Mouse (Mus musculus): Measurements from ENCODE around the gene Dip2a. TPM values are rescaled to one million over a fixed set of nuclear protein-coding genes. Genes with fewer than 3 reads are reported as not detected.

Gene Dip2a
- polyA plus RNA-seq, 1 experiment from 2014 or later, result 9.3 TPM

- DNase-seq, result no peak
- Histone ChIP-seq H3K36me3 (ENCODE audit: control insufficient read depth, insufficient read depth, low read length) (peaks cover 51% of the 10 kb centered on the region), H3K27me3 (ENCODE audit: control insufficient read depth, insufficient read depth, low read length) (no peaks in the 10 kb centered on the region), H3K27ac (replicated peaks; ENCODE audit: low read depth, low read length) (no peak overlapping the region), H3K4me3 (replicated peaks; ENCODE audit: low read depth, low read length) (no peak overlapping the region), H3K9ac (replicated peaks; ENCODE audit: low read length) (no peak overlapping the region), H3K9me3 (ENCODE audit: control insufficient read depth, low read length) (no peaks in the 10 kb centered on the region), H3K4me2 (ENCODE audit: low read length) (no peak overlapping the region), H3K4me1 (ENCODE audit: control insufficient read depth, insufficient read depth, low read length) (no peaks in the 10 kb centered on the region)
- no peak for ATAC-seq (ENCODE audit: low FRiP score, low TSS enrichment)
- WGBS, result 96% methylated on average over 8 of the region's 8 CpGs
These were observed 12.3 kb upstream of the Dip2a start for GRCm38 (mm10) chr10:76357286-76357875.

GRCm38 (mm10) chr10:76354974-76355373, 9.9 kb upstream of the Dip2a start:
- H3K4me2 ChIP-seq (ENCODE audit: low read length), result no peak overlapping the region
- H3K9me3 ChIP-seq (ENCODE audit: control insufficient read depth, low read length), result no peaks in the 10 kb centered on the region
- no peaks in the 10 kb centered on the region for H3K4me1 ChIP-seq (ENCODE audit: control insufficient read depth, insufficient read depth, low read length)
- no peak overlapping the region for H3K9ac ChIP-seq (replicated peaks; ENCODE audit: low read length)
- no peak overlapping the region for H3K4me3 ChIP-seq (replicated peaks; ENCODE audit: low read depth, low read length)
- WGBS, result 94% methylated on average over 12 of the region's 12 CpGs
- peaks cover 72% of the 10 kb centered on the region for H3K36me3 ChIP-seq (ENCODE audit: control insufficient read depth, insufficient read depth, low read length)
- ATAC-seq (ENCODE audit: low FRiP score, low TSS enrichment) (no peak), DNase-seq (no peak)
- H3K27me3 ChIP-seq (ENCODE audit: control insufficient read depth, insufficient read depth, low read length), result no peaks in the 10 kb centered on the region
- H3K27ac ChIP-seq (replicated peaks; ENCODE audit: low read depth, low read length), result no peak overlapping the region

GRCm38 (mm10) chr10:76353986-76354385, 8.9 kb upstream of the Dip2a start:
- Histone ChIP-seq H3K4me1 (ENCODE audit: control insufficient read depth, insufficient read depth, low read length) (no peaks in the 10 kb centered on the region), H3K36me3 (ENCODE audit: control insufficient read depth, insufficient read depth, low read length) (peaks cover 74% of the 10 kb centered on the region), H3K4me2 (ENCODE audit: low read length) (no peak overlapping the region), H3K4me3 (replicated peaks; ENCODE audit: low read depth, low read length) (no peak overlapping the region), H3K27me3 (ENCODE audit: control insufficient read depth, insufficient read depth, low read length) (no peaks in the 10 kb centered on the region), H3K9me3 (ENCODE audit: control insufficient read depth, low read length) (no peaks in the 10 kb centered on the region), H3K9ac (replicated peaks; ENCODE audit: low read length) (no peak overlapping the region), H3K27ac (replicated peaks; ENCODE audit: low read depth, low read length) (no peak overlapping the region)
- WGBS, result 97% methylated on average over 12 of the region's 12 CpGs
- DNase-seq (no peak), ATAC-seq (ENCODE audit: low FRiP score, low TSS enrichment) (no peak)

GRCm38 (mm10) chr10:76351953-76352352, 6.9 kb upstream of the Dip2a start:
- H3K4me1 ChIP-seq (ENCODE audit: control insufficient read depth, insufficient read depth, low read length), result no peaks in the 10 kb centered on the region
- 82% methylated on average over 7 of the region's 7 CpGs for WGBS
- no peak overlapping the region for H3K4me3 ChIP-seq (replicated peaks; ENCODE audit: low read depth, low read length)
- no peak for DNase-seq
- H3K27ac ChIP-seq (replicated peaks; ENCODE audit: low read depth, low read length), result no peak overlapping the region
- ATAC-seq (ENCODE audit: low FRiP score, low TSS enrichment), result no peak
- H3K4me2 ChIP-seq (ENCODE audit: low read length), result no peak overlapping the region
- H3K9ac ChIP-seq (replicated peaks; ENCODE audit: low read length), result no peak overlapping the region
- H3K27me3 ChIP-seq (ENCODE audit: control insufficient read depth, insufficient read depth, low read length), result no peaks in the 10 kb centered on the region
- no peaks in the 10 kb centered on the region for H3K9me3 ChIP-seq (ENCODE audit: control insufficient read depth, low read length)
- peaks cover 67% of the 10 kb centered on the region for H3K36me3 ChIP-seq (ENCODE audit: control insufficient read depth, insufficient read depth, low read length)

GRCm38 (mm10) chr10:76346589-76346988, 1.5 kb upstream of the Dip2a start:
- Histone ChIP-seq H3K27ac (replicated peaks; ENCODE audit: low read depth, low read length) (no peak overlapping the region), H3K36me3 (ENCODE audit: control insufficient read depth, insufficient read depth, low read length) (peaks cover 17% of the 10 kb centered on the region), H3K27me3 (ENCODE audit: control insufficient read depth, insufficient read depth, low read length) (no peaks in the 10 kb centered on the region), H3K4me2 (ENCODE audit: low read length) (no peak overlapping the region), H3K4me1 (ENCODE audit: control insufficient read depth, insufficient read depth, low read length) (peaks cover 22% of the 10 kb centered on the region), H3K9ac (replicated peaks; ENCODE audit: low read length) (no peak overlapping the region), H3K4me3 (replicated peaks; ENCODE audit: low read depth, low read length) (no peak overlapping the region), H3K9me3 (ENCODE audit: control insufficient read depth, low read length) (no peaks in the 10 kb centered on the region)
- 10% methylated on average over 4 of the region's 4 CpGs for WGBS
- DNase-seq, result peak; percentile 65
- no peak for ATAC-seq (ENCODE audit: low FRiP score, low TSS enrichment)

GRCm38 (mm10) chr10:76346043-76346491, 976 bp upstream of the Dip2a start:
- H3K9ac ChIP-seq (replicated peaks; ENCODE audit: low read length), result no peak overlapping the region
- ATAC-seq (ENCODE audit: low FRiP score, low TSS enrichment), result no peak

GRCm38 (mm10) chr10:76345540-76345902, 430 bp upstream of the Dip2a start:
- peaks cover 8% of the 10 kb centered on the region; the same call in 1 of the 2 replicates for H3K36me3 ChIP-seq (ENCODE audit: control insufficient read depth, insufficient read depth, low read length)
- H3K27ac ChIP-seq (replicated peaks; ENCODE audit: low read depth, low read length), result peak overlapping the region; percentile 90
- peak overlapping the region; percentile 90 for H3K4me3 ChIP-seq (replicated peaks; ENCODE audit: low read depth, low read length)
- no peak for DNase-seq
- H3K4me1 ChIP-seq (ENCODE audit: control insufficient read depth, insufficient read depth, low read length), result peaks cover 22% of the 10 kb centered on the region
- no peaks in the 10 kb centered on the region for H3K27me3 ChIP-seq (ENCODE audit: control insufficient read depth, insufficient read depth, low read length)
- H3K4me2 ChIP-seq (ENCODE audit: low read length), result peak overlapping the region; percentile 80
- no peak for ATAC-seq (ENCODE audit: low FRiP score, low TSS enrichment)
- H3K9me3 ChIP-seq (ENCODE audit: control insufficient read depth, low read length), result no peaks in the 10 kb centered on the region
- peak overlapping the region; percentile 96 for H3K9ac ChIP-seq (replicated peaks; ENCODE audit: low read length)
- WGBS, result 6% methylated on average over 12 of the region's 12 CpGs

More at GRCm38 (mm10) chr10:76346043-76346491, 976 bp upstream of the Dip2a start:
- no peaks in the 10 kb centered on the region for H3K27me3 ChIP-seq (ENCODE audit: control insufficient read depth, insufficient read depth, low read length)
- DNase-seq, result peak; percentile 1
- peak overlapping the region; percentile 90; the same call in 1 of the 2 replicates for H3K4me3 ChIP-seq (replicated peaks; ENCODE audit: low read depth, low read length)
- H3K27ac ChIP-seq (replicated peaks; ENCODE audit: low read depth, low read length), result no peak overlapping the region
- H3K4me2 ChIP-seq (ENCODE audit: low read length), result peak overlapping the region; percentile 80
- peaks cover 12% of the 10 kb centered on the region for H3K36me3 ChIP-seq (ENCODE audit: control insufficient read depth, insufficient read depth, low read length)
- H3K9me3 ChIP-seq (ENCODE audit: control insufficient read depth, low read length), result no peaks in the 10 kb centered on the region
- WGBS, result 25% methylated on average over 8 of the region's 8 CpGs
- H3K4me1 ChIP-seq (ENCODE audit: control insufficient read depth, insufficient read depth, low read length), result peaks cover 22% of the 10 kb centered on the region

- DNase-seq (no peak), ATAC-seq (ENCODE audit: low FRiP score, low TSS enrichment) (no peak)
- no peak overlapping the region for H3K9ac ChIP-seq (replicated peaks; ENCODE audit: low read length)
- H3K27ac ChIP-seq (replicated peaks; ENCODE audit: low read depth, low read length), result no peak overlapping the region
- no peak overlapping the region for H3K4me2 ChIP-seq (ENCODE audit: low read length)
- H3K36me3 ChIP-seq (ENCODE audit: control insufficient read depth, insufficient read depth, low read length), result no peaks in the 10 kb centered on the region
- no peaks in the 10 kb centered on the region for H3K27me3 ChIP-seq (ENCODE audit: control insufficient read depth, insufficient read depth, low read length)
- no peak overlapping the region for H3K4me3 ChIP-seq (replicated peaks; ENCODE audit: low read depth, low read length)
- H3K4me1 ChIP-seq (ENCODE audit: control insufficient read depth, insufficient read depth, low read length), result no peaks in the 10 kb centered on the region
- WGBS, result 40% methylated on average over 4 of the region's 4 CpGs
- H3K9me3 ChIP-seq (ENCODE audit: control insufficient read depth, low read length), result no peaks in the 10 kb centered on the region
These were observed 10.7 kb downstream of the Dip2a start for GRCm38 (mm10) chr10:76334350-76334749.

GRCm38 (mm10) chr10:76332040-76332439, 13.1 kb downstream of the Dip2a start:
- Histone ChIP-seq H3K9ac (replicated peaks; ENCODE audit: low read length) (no peak overlapping the region), H3K27me3 (ENCODE audit: control insufficient read depth, insufficient read depth, low read length) (no peaks in the 10 kb centered on the region), H3K36me3 (ENCODE audit: control insufficient read depth, insufficient read depth, low read length) (no peaks in the 10 kb centered on the region), H3K4me1 (ENCODE audit: control insufficient read depth, insufficient read depth, low read length) (no peaks in the 10 kb centered on the region), H3K4me3 (replicated peaks; ENCODE audit: low read depth, low read length) (no peak overlapping the region), H3K4me2 (ENCODE audit: low read length) (no peak overlapping the region), H3K27ac (replicated peaks; ENCODE audit: low read depth, low read length) (no peak overlapping the region), H3K9me3 (ENCODE audit: control insufficient read depth, low read length) (no peaks in the 10 kb centered on the region)
- ATAC-seq (ENCODE audit: low FRiP score, low TSS enrichment), result no peak
- no peak for DNase-seq
- 37% methylated on average over 2 of the region's 2 CpGs for WGBS

Measured in midbrain, embryonic 14.5 days (tissue).